Mouse (Mus musculus) E14TG2a.4 (cell line): ENCODE measurements around the gene Tln2.

ENCODE experiments used
- H3K27me3 ChIP-seq: 2 replicates; pipeline ENCODE4 v1.6.1; 2014; ENCODE audit warnings: low read length, control low read depth; ENCODE audit not compliant: insufficient read depth
- H3K36me3 ChIP-seq: 2 replicates; pipeline ENCODE4 v1.6.1; 2014; ENCODE audit warnings: low read length, control low read depth; ENCODE audit not compliant: insufficient read depth
- H3K4me1 ChIP-seq: replicated peaks from 2 replicates; pipeline ENCODE4 v1.6.1; 2014; ENCODE audit warnings: low read depth, low read length, control low read depth
- H3K4me3 ChIP-seq: replicated peaks from 2 replicates; pipeline ENCODE4 v1.5.1; 2014; ENCODE audit warnings: mild to moderate bottlenecking, low read length
- H3K9me3 ChIP-seq: 2 replicates; pipeline ENCODE4 v1.6.1; 2014; ENCODE audit warnings: low read length, control low read depth
- CTCF ChIP-seq: conservative IDR thresholded peaks from 2 replicates; pipeline ENCODE4 v1.5.1; 2014; ENCODE audit warnings: low read length
- NANOG ChIP-seq: IDR thresholded peaks from 2 replicates; pipeline ENCODE4 v1.6.1; 2014; ENCODE audit warnings: borderline replicate concordance, low read length, mixed read lengths
- POU5F1 ChIP-seq: IDR thresholded peaks from 2 replicates; pipeline ENCODE4 v1.6.1; 2014; ENCODE audit warnings: low read length, borderline replicate concordance

Tln2 gene

DNA sequence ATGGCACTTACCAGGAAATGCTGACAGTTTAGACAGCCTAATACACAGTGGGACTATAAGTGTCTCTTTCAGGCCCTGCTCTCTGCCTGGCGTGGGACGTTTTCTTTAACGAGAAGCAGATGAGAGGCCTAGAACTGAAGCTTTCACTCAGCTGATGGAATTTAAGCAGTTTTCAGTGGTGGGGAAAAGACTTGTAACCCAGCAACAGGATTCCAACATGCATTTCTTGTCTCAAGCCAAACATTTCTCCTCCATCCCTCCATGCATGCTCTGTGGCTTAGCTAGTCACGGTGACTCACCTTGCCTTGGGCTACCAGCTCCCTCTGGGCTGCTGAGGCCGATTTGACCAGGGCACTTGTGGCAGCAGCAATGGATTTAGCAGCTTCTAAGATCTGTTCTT lies 330.5 kb downstream of the Tln2 start:
- TF ChIP-seq CTCF (no peak), NANOG (no peak), POU5F1 (no peak)
- H3K4me1 ChIP-seq = peaks cover 14% of the 10 kb centered on the region
- no peaks in the 10 kb centered on the region for H3K27me3 ChIP-seq
- no peak overlapping the region for H3K4me3 ChIP-seq
- H3K36me3 ChIP-seq = peaks cover 22% of the 10 kb centered on the region
- peaks cover 17% of the 10 kb centered on the region for H3K9me3 ChIP-seq

DNA sequence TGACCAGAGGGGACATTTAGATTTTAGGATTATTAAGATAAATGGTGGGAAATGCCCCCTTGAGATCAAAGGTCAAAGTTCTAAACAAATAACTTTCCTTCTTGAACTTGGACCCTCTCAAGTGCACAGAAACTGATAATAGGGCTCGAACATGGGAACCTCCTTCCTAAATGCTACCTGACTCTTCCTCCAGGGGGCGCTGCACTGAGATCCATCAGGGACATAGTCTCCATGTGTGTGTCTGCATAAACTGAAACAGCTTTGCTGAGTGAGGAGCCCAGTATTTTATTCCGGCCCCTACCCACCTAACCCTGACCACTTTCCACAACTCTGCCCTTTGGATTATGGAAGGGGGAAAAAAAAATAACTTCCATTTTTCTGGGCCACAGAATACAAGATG lies 339.1 kb downstream of the Tln2 start:
- Histone ChIP-seq H3K4me1 (peaks cover 26% of the 10 kb centered on the region), H3K9me3 (no peaks in the 10 kb centered on the region), H3K36me3 (peaks cover 20% of the 10 kb centered on the region), H3K4me3 (no peak overlapping the region), H3K27me3 (no peaks in the 10 kb centered on the region)
- TF ChIP-seq CTCF (peak; percentile 85), POU5F1 (no peak), NANOG (no peak)

DNA sequence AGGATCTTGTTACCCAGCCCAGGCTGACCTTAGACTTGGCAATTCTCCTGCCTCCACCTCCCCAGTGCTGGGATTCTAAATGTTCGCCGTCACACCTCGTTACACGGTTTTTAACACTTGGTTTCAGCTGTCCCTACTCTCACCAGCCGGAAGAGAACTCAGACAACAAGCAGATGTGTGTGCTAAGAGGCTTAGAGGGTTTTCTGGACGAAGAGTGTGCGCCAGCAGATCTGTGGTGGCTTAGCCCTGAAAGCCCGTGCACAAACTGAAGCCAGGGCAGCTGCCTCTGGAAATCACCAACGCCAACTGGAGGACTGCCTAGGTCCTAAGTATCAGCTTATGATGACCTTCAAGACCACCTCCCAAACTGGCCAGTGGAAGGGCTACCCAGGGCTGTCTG lies 341.5 kb downstream of the Tln2 start:
- Histone ChIP-seq H3K4me3 (no peak overlapping the region), H3K4me1 (peaks cover 49% of the 10 kb centered on the region), H3K36me3 (peaks cover 14% of the 10 kb centered on the region), H3K27me3 (no peaks in the 10 kb centered on the region), H3K9me3 (no peaks in the 10 kb centered on the region)
- no peak for TF ChIP-seq CTCF
- TF ChIP-seq POU5F1 = no peak
- TF ChIP-seq NANOG = no peak

DNA sequence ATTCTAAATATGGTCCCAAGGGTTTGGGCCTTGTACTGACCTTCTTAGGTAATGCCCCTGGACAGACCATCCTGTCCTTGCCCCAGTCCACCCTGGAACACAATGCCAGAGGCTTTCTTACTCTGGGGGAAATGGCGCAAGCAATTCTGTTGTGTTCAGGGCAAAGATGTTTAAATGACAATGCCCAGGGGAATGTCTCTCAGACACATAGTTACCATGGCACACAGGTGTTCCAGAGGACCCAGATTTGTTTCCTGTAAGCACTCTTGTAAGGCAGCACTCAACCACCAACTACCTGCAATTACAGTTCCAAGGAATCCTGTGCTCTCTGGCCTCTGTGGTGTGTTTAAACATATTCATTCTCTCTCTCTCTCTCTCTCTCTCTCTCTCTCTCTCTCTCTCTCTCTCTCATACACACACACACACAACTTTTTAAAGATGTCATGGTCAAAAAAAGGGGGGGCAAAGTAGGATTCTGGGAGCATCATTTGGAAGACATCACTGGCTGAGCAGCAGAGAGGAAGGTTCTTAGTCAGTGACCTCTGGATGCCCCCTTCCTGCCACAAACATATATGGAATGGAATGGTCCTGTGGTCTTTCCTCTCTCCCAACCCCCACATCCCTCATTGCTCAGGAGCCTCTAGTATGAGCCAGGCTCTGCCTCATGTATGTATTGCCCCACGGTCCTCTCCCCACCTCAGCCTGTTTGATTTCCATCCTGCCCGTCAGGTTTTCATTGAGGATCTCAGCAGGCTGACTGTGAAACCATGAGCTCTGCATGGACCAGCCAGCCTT lies 345.1 kb downstream of the Tln2 start:
- H3K4me3 ChIP-seq = no peak overlapping the region
- TF ChIP-seq NANOG (no peak), CTCF (no peak), POU5F1 (no peak)
- H3K9me3 ChIP-seq = no peaks in the 10 kb centered on the region
- H3K36me3 ChIP-seq = peaks cover 2% of the 10 kb centered on the region; the same call in 1 of the 2 replicates
- H3K4me1 ChIP-seq = peaks cover 82% of the 10 kb centered on the region
- H3K27me3 ChIP-seq = no peaks in the 10 kb centered on the region

DNA sequence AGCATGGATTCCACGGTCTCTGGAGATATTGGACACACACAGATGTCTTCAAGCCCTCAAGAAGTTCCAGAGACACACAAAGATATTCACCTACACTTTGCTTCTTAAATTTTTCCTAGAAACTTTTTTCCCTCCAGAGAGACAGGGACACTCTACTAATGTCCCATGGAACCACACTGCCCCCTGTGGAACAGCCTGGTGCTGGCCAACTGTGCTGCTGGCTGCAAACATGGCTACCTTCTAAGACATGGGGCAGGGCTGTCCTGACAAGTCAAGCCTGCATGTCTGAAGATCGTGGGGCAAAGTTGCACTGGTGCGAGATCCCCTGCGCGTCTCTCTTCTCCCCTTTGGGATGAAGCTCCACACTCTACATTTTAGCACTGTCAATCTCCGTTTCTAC lies 346.2 kb downstream of the Tln2 start:
- TF ChIP-seq POU5F1 (no peak), NANOG (no peak), CTCF (peak; percentile 58)
- Histone ChIP-seq H3K9me3 (no peaks in the 10 kb centered on the region), H3K36me3 (no peaks in the 10 kb centered on the region), H3K4me3 (no peak overlapping the region), H3K27me3 (no peaks in the 10 kb centered on the region), H3K4me1 (peaks cover 94% of the 10 kb centered on the region)

DNA sequence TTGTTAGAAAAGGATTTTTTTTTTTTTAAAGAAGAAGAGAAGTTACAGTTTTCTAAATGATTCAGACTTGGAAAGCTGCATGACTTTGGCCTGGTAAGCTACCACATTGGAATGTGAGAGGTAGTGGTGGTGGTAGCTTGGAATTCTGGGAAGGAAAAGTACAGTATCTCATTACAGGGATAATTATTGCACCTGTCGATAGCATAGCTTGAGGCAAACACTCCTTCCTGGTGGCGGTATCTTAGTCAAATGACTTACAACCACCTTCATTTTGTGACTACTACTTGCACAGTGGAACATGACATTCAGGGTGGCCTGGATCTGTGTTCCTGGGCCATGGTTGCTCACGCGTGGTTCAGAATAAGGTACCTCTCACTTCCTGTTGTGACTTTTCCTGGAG lies 348.3 kb downstream of the Tln2 start:
- no peak overlapping the region for H3K4me3 ChIP-seq
- H3K36me3 ChIP-seq = no peaks in the 10 kb centered on the region
- H3K9me3 ChIP-seq = no peaks in the 10 kb centered on the region
- H3K4me1 ChIP-seq = peaks cover 100% of the 10 kb centered on the region
- H3K27me3 ChIP-seq = no peaks in the 10 kb centered on the region
- no peak for TF ChIP-seq POU5F1
- no peak for TF ChIP-seq NANOG
- no peak for TF ChIP-seq CTCF

DNA sequence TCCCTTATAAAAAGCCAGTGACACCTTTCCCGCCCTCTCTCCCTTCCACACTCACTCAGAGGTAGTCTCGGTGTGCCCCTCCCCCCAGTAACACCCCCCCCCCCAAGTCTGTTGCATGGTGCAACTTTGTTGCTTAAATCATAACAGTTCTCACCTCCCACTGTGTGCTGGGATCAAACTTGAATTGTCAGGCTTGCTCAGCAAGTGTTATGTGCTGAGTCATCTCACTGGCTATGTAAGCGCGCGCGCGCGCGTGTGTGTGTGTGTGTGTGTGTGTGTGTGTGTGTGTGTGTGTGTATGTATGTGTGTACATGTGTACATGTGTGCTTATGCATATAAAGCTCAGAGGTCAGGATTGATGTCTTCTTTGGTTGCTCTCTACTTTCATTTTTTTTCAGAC lies 350.1 kb downstream of the Tln2 start:
- Histone ChIP-seq H3K4me3 (no peak overlapping the region), H3K36me3 (no peaks in the 10 kb centered on the region), H3K27me3 (no peaks in the 10 kb centered on the region), H3K4me1 (peaks cover 97% of the 10 kb centered on the region), H3K9me3 (no peaks in the 10 kb centered on the region)
- TF ChIP-seq NANOG (no peak), CTCF (no peak), POU5F1 (no peak)

DNA sequence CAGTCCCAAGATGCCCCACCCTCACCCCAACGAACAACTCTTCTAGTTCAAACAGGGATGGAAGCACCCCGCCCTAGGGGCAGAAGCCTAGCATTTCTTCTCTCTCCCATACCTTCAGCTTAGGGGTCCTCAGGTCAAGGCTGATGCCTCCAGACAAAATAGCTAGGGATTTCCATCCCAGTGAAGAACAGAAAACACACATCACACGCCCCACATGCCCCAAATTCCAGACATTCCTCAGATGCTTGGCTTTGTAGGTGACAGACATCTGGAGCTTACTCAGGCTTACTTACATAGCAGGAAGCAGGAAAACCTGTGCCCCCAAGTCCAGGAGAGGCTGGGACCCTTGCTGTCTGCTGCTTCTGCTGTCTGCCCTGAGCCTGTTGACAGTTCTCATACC lies 351.1 kb downstream of the Tln2 start:
- H3K9me3 ChIP-seq = no peaks in the 10 kb centered on the region
- peaks cover 86% of the 10 kb centered on the region for H3K4me1 ChIP-seq
- H3K36me3 ChIP-seq = no peaks in the 10 kb centered on the region
- no peaks in the 10 kb centered on the region for H3K27me3 ChIP-seq
- TF ChIP-seq POU5F1 (no peak), CTCF (no peak), NANOG (no peak)
- H3K4me3 ChIP-seq = peak overlapping the region; percentile 32; the same call in 1 of the 2 replicates

DNA sequence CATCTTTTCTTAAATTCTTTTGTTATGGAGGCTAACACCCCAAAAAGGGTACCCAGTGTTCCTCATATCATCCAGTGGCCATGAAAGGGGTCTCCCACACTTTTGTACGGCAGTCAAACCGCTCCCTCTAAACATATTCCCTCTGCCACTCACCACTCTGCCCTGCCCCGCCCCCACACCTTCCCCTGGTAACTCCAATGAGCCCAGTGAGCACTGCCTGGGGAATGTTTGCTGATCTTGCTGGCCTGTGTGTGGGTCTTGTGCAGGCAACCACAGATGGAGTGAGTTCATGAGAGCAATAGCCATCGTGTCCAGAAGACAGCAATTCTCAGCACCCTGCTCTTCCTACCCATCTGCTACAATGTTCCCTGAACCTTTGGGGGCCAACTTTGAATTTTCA lies 354.3 kb downstream of the Tln2 start:
- no peak for TF ChIP-seq POU5F1
- no peak for TF ChIP-seq NANOG
- no peak for TF ChIP-seq CTCF

More for the DNA sequence above, 354.3 kb downstream of the Tln2 start:
- H3K27me3 ChIP-seq = no peaks in the 10 kb centered on the region
- H3K9me3 ChIP-seq = no peaks in the 10 kb centered on the region
- H3K4me3 ChIP-seq = no peak overlapping the region
- H3K4me1 ChIP-seq = peaks cover 54% of the 10 kb centered on the region
- H3K36me3 ChIP-seq = no peaks in the 10 kb centered on the region
